Mouse (Mus musculus): ENCODE measurements around the gene Tmem174.

Tmem174 gene

DNA sequence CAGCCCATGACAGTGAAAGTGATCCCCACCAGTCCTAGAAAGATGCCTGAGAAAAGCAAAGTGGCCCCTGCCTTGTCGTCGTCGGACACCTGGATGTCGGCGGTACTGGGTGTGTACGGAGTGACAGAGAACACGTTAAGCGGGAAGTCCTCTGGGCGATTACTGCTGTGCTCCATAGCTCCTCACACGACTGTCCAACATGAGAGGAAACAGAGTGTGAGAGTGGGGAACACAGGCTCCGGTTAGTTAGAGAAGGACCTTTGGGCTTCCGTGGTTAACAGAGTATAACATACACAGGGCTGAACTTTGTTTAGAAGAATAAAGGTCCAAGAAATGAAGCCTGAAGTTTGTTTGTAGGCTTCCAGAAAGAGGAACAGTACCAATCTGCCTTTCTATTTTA, at the start of gene Tmem174:
TSS of gene Tmem174 (minus strand) at position 266 of the 400 bp plus-strand sequence.
- DNase-seq (ENCODE audit: low spot score in 2 of 2) = no peak

- DNase-seq (ENCODE audit: low spot score in 2 of 2) = no peak
These were observed 47.1 kb upstream of the Tmem174 start for GRCm38 (mm10) chr13:98684144-98684900.

- no peak for DNase-seq (ENCODE audit: low spot score in 2 of 2)
These were observed 46.2 kb upstream of the Tmem174 start for GRCm38 (mm10) chr13:98683412-98683811.

- no peak for DNase-seq (ENCODE audit: low spot score in 2 of 2)
These were observed 43.4 kb upstream of the Tmem174 start for GRCm38 (mm10) chr13:98680470-98681060.

DNA sequence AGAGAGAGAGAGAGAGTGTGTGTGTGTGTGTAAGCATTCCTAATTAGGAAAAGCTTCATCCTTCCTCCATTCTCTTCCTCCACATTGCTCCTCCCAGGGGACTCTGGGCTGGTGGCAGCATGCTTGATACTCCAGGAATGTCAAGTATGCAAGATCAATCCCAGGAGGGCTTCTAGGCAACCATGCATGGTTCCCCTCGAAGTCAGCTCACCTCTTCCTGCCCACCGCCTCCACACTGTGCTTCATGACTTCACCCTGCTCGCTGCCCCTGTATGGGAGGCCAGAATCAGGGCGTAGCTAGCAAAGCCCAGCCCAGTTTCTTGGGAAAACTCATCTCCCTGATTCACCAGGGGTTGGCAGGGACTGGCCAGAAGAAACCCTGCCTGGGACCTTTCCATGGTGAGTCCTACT, 42.4 kb upstream of the Tmem174 start:
- DNase-seq (ENCODE audit: low spot score in 2 of 2) = no peak

- no peak for DNase-seq (ENCODE audit: low spot score in 2 of 2)
These were observed 42.0 kb upstream of the Tmem174 start for GRCm38 (mm10) chr13:98679230-98679629.

DNA sequence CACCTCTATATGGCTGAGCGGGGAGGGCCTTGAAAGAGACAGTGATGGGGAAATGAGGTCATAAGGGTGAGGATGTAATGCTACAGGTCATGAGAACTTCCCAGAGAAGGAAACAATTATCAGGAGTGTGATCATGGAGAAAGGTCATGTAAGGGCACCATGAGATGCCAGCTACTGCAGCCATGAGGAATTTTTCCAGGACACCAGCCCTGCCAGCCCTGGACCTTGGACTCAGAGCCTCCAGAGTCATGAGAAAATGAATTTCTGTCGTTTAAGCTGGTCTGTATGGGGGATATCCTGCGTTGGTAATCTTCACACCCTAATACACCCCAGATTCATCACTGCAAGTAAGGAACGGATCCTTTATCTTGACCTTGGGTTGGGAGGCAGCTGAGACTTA, 36.7 kb upstream of the Tmem174 start:
- no peak for DNase-seq (ENCODE audit: low spot score in 2 of 2)

DNA sequence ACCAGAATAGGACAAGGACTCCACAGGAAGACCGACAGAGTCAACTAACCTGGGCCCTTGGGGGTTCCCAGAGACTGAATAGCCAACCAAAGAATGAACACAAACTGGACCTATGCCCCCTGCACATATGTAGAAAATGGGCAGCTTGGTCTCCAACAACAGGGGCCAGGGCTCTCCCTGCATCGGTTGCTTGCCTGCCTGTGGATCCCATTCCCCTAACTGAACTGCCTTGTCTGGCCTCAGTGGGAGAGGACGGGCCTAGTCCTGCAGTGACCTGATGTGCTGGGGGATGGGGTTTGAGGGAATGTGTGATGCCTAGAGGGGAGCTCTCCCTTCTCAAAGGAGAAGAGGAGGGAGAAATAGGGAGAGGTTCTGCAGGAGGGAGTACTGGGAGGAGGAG, 32.1 kb upstream of the Tmem174 start:
- DNase-seq (ENCODE audit: low spot score in 2 of 2) = no peak

DNA sequence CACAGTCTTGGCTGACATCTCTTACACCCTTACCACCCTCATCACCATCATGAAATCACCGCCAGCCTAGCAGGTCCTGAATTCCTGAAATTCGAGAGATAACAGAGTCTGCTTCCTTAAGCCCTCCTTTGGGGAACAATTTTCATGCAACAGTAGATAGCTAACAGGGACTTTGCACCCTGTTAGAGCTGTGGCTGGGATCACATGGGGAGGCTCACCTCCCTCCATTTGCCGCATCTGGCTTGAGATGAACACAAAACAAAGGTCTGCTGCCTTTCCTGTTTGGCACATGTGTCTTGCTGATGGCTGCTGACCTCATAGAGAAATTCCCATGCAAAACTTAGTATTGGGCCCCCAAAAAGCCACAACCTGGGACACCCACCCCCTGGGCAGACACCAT, 30.1 kb upstream of the Tmem174 start:
- no peak for DNase-seq (ENCODE audit: low spot score in 2 of 2)

- no peak for DNase-seq (ENCODE audit: low spot score in 2 of 2)
These were observed 28.0 kb upstream of the Tmem174 start for GRCm38 (mm10) chr13:98665240-98665639.

DNA sequence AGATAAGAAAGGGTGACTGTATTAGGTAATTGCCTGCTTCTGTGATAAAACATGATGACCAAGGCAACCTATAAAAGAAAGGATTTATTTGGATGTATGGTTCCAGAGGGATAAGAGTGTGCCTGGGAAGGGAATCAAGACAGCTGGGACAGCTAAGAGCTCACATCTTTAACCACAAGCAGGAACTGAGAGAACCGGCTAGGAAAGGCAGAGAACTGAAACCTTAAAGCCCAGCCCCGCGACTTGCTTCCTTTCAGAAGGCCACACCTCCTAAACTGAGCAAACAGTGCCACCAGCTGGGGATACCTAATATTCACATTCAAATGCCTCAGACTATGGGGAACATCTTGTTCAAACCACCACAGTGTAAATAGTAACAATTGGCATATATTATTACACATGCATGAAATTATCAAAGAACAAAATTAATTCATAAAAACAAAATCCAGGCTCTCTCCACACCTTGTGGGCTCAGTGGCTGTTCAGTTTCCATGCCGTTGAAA, 25.0 kb upstream of the Tmem174 start:
- DNase-seq (ENCODE audit: low spot score in 2 of 2) = no peak

- DNase-seq (ENCODE audit: low spot score in 2 of 2) = no peak
These were observed 18.8 kb upstream of the Tmem174 start for GRCm38 (mm10) chr13:98656034-98656471.

DNA sequence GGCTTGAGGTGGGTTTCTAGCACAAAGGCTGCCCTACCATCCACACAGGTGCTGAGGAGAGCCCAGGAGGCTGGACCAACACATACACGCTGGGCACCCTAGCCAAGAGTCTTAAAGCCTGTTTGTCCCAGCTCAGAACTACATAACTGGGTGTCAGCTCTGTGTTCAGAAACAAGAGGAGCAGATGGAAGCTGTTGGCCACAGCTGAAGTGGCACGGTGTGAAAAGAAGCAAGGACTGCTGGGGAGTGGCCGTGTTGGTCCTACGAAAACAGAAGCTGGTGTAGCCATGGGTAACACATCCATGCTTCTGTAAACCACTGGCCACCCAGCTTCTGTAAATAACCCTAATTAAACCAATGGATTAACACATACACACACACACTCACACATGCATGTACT, 18.1 kb upstream of the Tmem174 start:
- no peak for DNase-seq (ENCODE audit: low spot score in 2 of 2)

DNA sequence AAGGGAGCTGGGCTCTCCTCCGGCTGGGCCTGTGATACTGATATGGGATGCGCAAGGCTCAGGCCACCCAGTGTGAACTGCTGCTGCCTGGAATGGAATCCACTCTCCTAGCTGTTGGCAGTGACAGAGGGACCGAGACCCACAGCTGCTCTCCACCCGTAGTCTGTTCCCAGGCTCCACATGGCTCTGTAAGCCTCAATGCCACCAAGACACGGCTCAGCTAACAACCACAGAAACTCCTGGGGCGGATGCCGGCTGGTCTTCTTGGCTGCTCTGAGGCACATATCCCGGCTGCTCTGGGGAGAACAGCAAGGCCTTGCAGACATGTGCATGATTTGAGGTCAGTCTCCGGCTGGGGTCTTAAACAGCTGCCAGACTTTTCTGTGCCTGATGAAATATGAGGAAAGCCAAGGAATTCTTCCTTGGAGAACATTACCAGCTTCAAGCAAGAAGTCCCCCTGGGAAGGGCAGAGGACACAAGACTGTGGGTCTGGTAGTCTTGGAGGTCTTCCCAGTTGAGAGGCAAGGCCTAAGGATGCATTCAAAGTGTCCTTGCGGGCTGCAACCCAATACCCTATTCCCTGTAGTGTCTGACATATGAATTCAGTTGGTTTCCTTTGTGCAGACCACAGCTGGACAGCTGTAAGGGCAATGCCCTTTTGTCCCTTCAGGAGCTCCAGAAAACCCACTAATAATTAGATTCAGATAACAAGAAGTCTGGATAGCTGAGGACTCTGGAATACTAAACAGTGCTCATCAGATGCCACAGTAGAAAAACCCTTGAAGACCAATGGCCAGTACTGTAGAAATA, 17.1 kb upstream of the Tmem174 start:
- DNase-seq (ENCODE audit: low spot score in 2 of 2) = no peak

DNA sequence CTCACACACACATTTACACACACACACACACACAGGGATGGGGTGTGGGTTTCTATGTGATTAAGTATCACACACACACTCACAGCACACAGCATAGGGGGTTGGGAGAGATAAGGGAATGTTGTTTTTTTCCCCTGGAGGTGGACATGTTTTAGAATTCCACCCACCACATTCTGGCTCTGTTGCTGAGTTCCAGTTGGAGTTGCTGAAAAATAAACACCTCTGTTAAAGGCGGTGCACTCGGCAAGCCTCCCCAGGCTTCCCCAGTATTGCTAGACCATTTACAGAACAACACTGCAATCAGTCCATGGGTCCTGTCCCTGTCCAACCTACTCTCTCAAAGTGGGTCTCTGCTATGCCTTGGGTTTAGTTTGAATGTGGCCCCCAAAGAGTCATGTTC, 15.0 kb upstream of the Tmem174 start:
- DNase-seq (ENCODE audit: low spot score in 2 of 2) = no peak

- no peak for DNase-seq (ENCODE audit: low spot score in 2 of 2)
These were observed 14.2 kb upstream of the Tmem174 start for GRCm38 (mm10) chr13:98651228-98651977.

DNA sequence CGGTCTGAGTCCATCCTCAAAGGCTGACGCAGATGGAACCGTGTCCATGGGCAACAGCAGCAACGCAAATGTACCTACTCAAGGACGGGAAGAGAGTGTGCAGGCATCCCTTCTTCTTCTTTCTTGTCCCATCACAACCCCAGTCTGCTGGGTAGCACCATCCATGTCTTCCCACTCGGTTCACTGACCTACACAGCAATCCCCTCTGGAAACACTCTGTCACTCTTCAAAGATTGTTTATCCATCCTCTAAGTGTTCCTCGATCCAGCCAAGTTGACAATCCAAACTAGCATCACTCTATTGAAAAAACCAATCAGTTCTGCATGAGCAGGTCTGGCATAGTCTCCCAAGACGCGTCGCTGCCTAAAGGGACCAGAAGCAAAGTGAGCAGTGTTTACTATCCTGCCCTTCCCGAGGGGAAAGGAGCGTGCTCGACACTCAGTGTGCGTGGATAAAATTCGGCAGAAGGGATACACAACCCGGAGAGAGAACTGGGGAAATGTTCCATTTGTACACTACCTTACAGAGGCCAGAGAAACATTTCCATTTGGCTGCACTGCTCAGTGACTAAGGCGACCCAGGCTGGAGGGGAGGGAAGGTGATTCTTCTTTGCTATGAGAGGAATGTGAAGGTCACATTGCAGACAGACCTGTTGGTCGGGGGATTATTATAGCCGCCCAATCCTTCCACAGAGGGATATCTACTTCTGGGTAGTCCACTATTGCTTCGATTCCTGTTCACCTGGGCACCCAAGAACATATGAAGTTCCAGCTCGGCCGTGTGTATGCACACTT, 10.8 kb upstream of the Tmem174 start:
- no peak for DNase-seq (ENCODE audit: low spot score in 2 of 2)

GRCm38 (mm10) chr13:98638507-98639166, 1.4 kb upstream of the Tmem174 start:
- DNase-seq (ENCODE audit: low spot score in 2 of 2) = no peak

DNA sequence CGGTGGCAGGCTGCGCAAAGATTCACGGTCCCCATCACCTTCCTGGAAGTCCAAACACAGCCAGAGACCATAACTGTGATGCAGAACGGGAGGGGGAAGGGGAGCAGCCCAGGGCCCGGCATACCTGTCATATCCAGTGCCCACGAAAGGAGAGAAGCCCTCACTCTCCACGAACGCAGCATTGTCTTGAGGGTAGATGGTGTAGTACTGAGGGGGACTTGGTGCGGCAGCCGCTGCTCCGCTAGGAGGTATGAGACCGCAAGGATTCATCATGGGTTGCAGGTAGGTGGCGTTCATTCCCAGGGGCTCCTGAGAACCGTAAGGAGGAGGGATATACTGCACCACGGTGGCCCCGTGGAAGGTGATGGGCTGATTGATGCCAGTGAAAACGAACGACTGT, 639 bp downstream of the Tmem174 start:
- DNase-seq (ENCODE audit: low spot score in 2 of 2) = no peak

Data from urinary bladder, postnatal 36 days (tissue).